Mouse (Mus musculus) liver (tissue): ENCODE data around the gene Lhfpl2.

Experiments used
- DNase-seq: peaks from one replicate; pipeline ENCODE4 v3.0.0-alpha.2; 2020; ENCODE audit warnings: mixed read lengths

Lhfpl2 gene

GRCm38 (mm10) chr13:94224717-94225705 is 167.4 kb downstream of the Lhfpl2 start:
- DNase-seq, result no peak

- DNase-seq, result no peak
Observed at GRCm38 (mm10) chr13:94231871-94232270, 174.3 kb downstream of the Lhfpl2 start.

GRCm38 (mm10) chr13:94239488-94239887 is 181.9 kb downstream of the Lhfpl2 start:
- DNase-seq, result no peak

- no peak for DNase-seq
Observed at GRCm38 (mm10) chr13:94240111-94240510, 182.5 kb downstream of the Lhfpl2 start.

- DNase-seq, result no peak
Observed at GRCm38 (mm10) chr13:94240873-94241272, 183.3 kb downstream of the Lhfpl2 start.

GRCm38 (mm10) chr13:94241892-94242524 is 184.4 kb downstream of the Lhfpl2 start:
- no peak for DNase-seq

GRCm38 (mm10) chr13:94242897-94243296 is 185.3 kb downstream of the Lhfpl2 start:
- no peak for DNase-seq
